Mouse (Mus musculus): ENCODE measurements around the gene Tubd1.

GRCm38 (mm10) chr11:86614607-86615006 lies 69.8 kb downstream of the Tubd1 start:
- TF ChIP-seq EP300 (IDR thresholded peaks at IDR 0.05; ENCODE audit: low read depth) (no peak), CTCF (IDR thresholded peaks at IDR 0.05; ENCODE audit: low read depth) (no peak)

Data from heart, postnatal 0 days (tissue).